Mouse (Mus musculus) bone marrow, adult 2 months (tissue): ENCODE measurements around the gene Ifit1.

Experiments used
- CTCF ChIP-seq: fragments of 200-500 bp; IDR thresholded peaks from 2 replicates; pipeline ENCODE4 v1.5.1; 2011; ENCODE audit warnings: low read length, control low read depth; ENCODE audit not compliant: control insufficient read depth, insufficient read depth
- POLR2A ChIP-seq: fragments of 200-500 bp; IDR thresholded peaks from 2 replicates; pipeline ENCODE4 v1.6.1; 2011; ENCODE audit warnings: low read depth, mild to moderate bottlenecking, control low read depth, low read length, borderline replicate concordance; ENCODE audit not compliant: control insufficient read depth

DNA sequence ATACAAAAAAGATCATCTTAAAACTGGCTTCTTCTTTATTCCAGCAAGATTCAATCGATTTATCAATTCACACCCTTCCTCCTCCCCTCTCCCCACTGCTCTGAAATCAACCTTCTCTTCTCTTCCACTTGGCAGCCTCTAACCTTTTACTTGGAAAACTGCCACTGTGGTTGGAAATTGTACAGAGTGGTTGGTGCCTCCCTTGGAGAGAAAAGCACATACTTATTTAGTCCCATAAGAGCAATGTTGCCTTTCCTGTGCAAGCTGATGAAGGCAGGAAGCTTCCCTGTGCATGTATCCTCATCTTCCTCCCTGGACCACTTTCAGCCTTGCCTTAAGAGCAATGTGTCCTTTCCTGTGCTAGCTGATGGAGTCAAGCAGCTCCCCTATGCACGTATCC, 42.3 kb upstream of the Ifit1 start:
- no peak for TF ChIP-seq CTCF
- no peak for TF ChIP-seq POLR2A
